Mouse (Mus musculus): ENCODE measurements at regions not wholly inside any gene's neighbourhood (a gene's known extent, or its start where the extent isn't known, plus 50 kb on each side); places are given as distances from the start of the nearest gene placed in this dataset.

DNA sequence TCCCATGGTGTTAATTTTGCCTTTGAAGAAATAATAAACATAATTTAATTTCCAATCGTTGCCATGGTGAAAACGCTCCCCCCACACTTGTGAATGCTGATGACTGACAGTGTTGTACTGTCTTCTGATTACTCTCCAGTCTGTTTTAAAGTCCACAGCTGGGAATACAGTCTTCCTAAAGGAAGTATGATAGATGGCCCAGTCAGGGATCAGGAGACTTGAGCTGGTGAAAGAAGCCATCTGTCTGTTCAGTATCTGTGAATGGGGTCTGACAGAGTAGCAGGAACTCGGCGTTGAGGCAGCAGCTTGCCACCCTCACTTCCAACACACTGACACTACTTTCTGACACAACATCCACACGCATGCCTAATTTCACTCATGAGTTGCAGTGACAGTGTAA, 751.2 kb downstream of the Fat4 start:
- no peak overlapping the region for H3K4me2 ChIP-seq (replicated peaks)
- peak overlapping the region; percentile 51; the same call in 1 of the 2 replicates for H3K27ac ChIP-seq (replicated peaks)
- 54% methylated on average over 5 of the region's 5 CpGs for WGBS
- H3K9ac ChIP-seq (replicated peaks) = no peak overlapping the region
- peak; percentile 85 for ATAC-seq (replicated peaks)
- peaks cover 4% of the 10 kb centered on the region for H3K4me1 ChIP-seq
- no peaks in the 10 kb centered on the region for H3K27me3 ChIP-seq
- H3K4me3 ChIP-seq = no peak overlapping the region
- no peaks in the 10 kb centered on the region for H3K36me3 ChIP-seq
- no peaks in the 10 kb centered on the region for H3K9me3 ChIP-seq

DNA sequence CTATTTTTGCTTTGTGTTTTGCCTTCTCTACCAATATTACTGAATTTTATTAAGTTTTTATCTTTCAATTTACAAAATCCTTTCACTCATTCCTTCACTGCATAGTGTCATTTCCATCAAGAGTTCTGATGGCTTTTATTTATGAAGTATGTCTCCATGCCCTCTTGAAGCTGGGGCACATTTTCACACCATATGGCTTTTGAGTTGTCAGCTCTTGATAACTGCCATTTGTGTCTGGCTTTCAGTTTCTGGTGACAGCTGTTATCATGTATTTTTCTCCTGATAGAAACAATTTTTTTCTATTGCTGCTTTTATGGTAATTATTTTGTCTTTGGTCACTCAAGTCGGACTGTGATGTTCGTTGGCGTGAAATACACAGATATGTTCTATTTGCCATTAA, 756.5 kb downstream of the Fat4 start:
- no peaks in the 10 kb centered on the region for H3K9me3 ChIP-seq
- no peaks in the 10 kb centered on the region for H3K36me3 ChIP-seq
- no peak overlapping the region for H3K4me3 ChIP-seq
- 44% methylated on average over 3 of the region's 3 CpGs for WGBS
- H3K27ac ChIP-seq (replicated peaks) = no peak overlapping the region
- no peak overlapping the region for H3K9ac ChIP-seq (replicated peaks)
- H3K27me3 ChIP-seq = no peaks in the 10 kb centered on the region
- peaks cover 4% of the 10 kb centered on the region for H3K4me1 ChIP-seq
- 0 out of 2 replicates have a peak, but pooled peaks have one; percentile 32 for ATAC-seq (replicated peaks)
- H3K4me2 ChIP-seq (replicated peaks) = no peak overlapping the region

DNA sequence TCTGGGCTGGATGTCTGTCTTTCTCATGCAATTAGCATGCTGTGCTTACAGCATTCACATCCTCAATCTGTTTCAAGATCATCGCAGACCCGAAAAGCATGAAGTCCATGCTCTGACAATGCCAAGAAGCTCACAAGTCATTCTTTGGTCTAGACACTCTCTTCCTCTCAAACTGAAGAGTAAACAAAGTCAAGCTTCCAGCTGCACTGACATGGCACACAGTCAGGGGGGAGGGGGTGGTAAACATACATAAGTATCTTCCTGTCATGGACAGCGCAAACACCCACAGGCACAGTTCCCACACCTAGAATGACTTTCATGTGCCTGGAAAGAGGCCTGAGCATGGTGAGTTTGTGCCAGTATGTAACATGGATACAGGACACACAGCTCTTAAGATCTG, 780.1 kb downstream of the Fat4 start:
- no peak for ATAC-seq (replicated peaks)
- no peaks in the 10 kb centered on the region for H3K9me3 ChIP-seq
- H3K9ac ChIP-seq (replicated peaks) = no peak overlapping the region
- H3K27me3 ChIP-seq = no peaks in the 10 kb centered on the region
- no peaks in the 10 kb centered on the region for H3K4me1 ChIP-seq
- no peak overlapping the region for H3K4me3 ChIP-seq
- no peaks in the 10 kb centered on the region for H3K36me3 ChIP-seq
- no peak overlapping the region for H3K4me2 ChIP-seq (replicated peaks)
- 87% methylated on average over 3 of the region's 3 CpGs for WGBS
- no peak overlapping the region for H3K27ac ChIP-seq (replicated peaks)

DNA sequence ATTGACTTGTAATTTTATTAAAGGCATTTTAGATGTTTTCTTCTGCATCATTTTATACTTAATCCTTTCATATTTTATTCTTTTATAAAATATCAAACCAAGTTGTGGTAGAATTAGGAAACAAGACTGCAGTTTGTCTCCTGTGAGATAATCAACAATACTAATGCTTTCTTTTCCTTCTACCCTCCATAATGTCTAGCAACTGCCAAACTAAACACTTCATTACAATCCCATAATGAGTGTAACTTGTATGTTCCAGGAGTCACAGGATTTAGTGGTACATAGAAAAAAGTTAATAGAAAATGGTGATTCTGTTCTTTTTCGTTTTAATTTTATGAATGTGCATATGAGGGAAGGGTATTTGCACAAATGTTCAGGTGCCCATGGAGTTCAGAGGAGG, 782.4 kb downstream of the Fat4 start:
- no peak for ATAC-seq (replicated peaks)
- H3K9ac ChIP-seq (replicated peaks) = no peak overlapping the region
- no peak overlapping the region for H3K27ac ChIP-seq (replicated peaks)
- 81% methylated on average over 1 of the region's 1 CpGs for WGBS
- no peaks in the 10 kb centered on the region for H3K36me3 ChIP-seq
- no peaks in the 10 kb centered on the region for H3K9me3 ChIP-seq
- no peak overlapping the region for H3K4me3 ChIP-seq
- H3K4me2 ChIP-seq (replicated peaks) = no peak overlapping the region
- no peaks in the 10 kb centered on the region for H3K27me3 ChIP-seq
- H3K4me1 ChIP-seq = peaks cover 13% of the 10 kb centered on the region

GRCm38 (mm10) chr3:39673997-39674396, 787.3 kb downstream of the Fat4 start:
- WGBS = 67% methylated on average over 7 of the region's 7 CpGs
- no peaks in the 10 kb centered on the region for H3K9me3 ChIP-seq
- H3K4me3 ChIP-seq = no peak overlapping the region
- no peak overlapping the region for H3K9ac ChIP-seq (replicated peaks)
- no peaks in the 10 kb centered on the region for H3K36me3 ChIP-seq
- no peak overlapping the region for H3K4me2 ChIP-seq (replicated peaks)
- peaks cover 13% of the 10 kb centered on the region for H3K4me1 ChIP-seq
- 0 out of 2 replicates have a peak, but pooled peaks have one; percentile 19 for ATAC-seq (replicated peaks)
- H3K27ac ChIP-seq (replicated peaks) = peak overlapping the region; percentile 23; the same call in 1 of the 2 replicates
- no peaks in the 10 kb centered on the region for H3K27me3 ChIP-seq

DNA sequence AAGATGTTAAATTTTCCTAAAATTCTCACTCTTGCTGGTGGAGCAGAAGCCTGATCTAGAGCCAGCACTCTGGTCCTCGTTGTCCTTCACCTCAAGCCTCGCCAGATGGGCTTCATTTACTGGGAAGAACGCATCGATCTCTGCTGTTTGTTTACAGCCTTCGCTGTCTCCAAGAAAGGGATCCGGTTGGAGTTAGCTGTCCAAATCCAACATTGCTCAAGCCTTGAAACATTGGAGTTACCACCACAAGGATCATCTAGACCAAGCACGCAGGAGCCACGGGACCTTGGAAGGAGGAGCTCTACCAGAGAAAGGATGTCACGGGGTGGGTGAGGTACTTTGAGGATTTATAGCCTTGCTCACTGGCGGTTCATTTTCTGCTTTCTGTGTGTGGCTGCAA, 788.2 kb downstream of the Fat4 start:
- Histone ChIP-seq H3K36me3 (no peaks in the 10 kb centered on the region), H3K4me1 (peaks cover 13% of the 10 kb centered on the region), H3K9ac (replicated peaks) (no peak overlapping the region), H3K27me3 (no peaks in the 10 kb centered on the region), H3K4me3 (no peak overlapping the region), H3K27ac (replicated peaks) (no peak overlapping the region), H3K4me2 (replicated peaks) (no peak overlapping the region), H3K9me3 (no peaks in the 10 kb centered on the region)
- 91% methylated on average over 10 of the region's 10 CpGs for WGBS
- no peak for ATAC-seq (replicated peaks)

DNA sequence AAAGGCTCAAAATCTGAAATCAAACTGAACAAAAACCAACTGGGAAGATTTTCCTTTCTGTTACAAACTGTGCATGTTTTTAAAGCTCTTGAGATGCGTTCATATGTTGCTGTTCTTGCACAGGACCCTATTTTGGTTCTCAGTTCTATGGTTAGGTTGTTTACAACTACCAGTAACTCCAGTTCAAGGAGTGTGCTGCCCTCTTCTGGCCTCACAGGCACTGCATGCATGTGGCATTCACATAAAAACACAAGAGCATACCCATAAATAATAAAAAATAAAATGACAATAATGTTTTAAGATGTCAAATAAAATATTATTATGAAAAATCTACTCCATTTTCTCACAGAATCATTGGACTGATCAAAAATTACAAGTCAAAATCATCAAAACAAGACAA, 818.9 kb downstream of the Fat4 start:
- no peaks in the 10 kb centered on the region for H3K9me3 ChIP-seq
- 90% methylated on average over 1 of the region's 1 CpGs for WGBS
- H3K36me3 ChIP-seq = no peaks in the 10 kb centered on the region
- H3K9ac ChIP-seq (replicated peaks) = no peak overlapping the region
- no peak overlapping the region for H3K4me2 ChIP-seq (replicated peaks)
- H3K27me3 ChIP-seq = no peaks in the 10 kb centered on the region
- no peak for ATAC-seq (replicated peaks)
- no peak overlapping the region for H3K4me3 ChIP-seq
- H3K4me1 ChIP-seq = no peaks in the 10 kb centered on the region
- H3K27ac ChIP-seq (replicated peaks) = no peak overlapping the region

GRCm38 (mm10) chr3:39712795-39713709, 818.0 kb upstream of the Intu start:
- Histone ChIP-seq H3K4me3 (no peak overlapping the region), H3K9ac (replicated peaks) (no peak overlapping the region), H3K9me3 (no peaks in the 10 kb centered on the region), H3K36me3 (no peaks in the 10 kb centered on the region), H3K4me2 (replicated peaks) (no peak overlapping the region), H3K27me3 (no peaks in the 10 kb centered on the region), H3K27ac (replicated peaks) (no peak overlapping the region), H3K4me1 (no peaks in the 10 kb centered on the region)
- 54% methylated on average over 13 of the region's 13 CpGs for WGBS
- 0 out of 2 replicates have a peak, but pooled peaks have one; percentile 35 for ATAC-seq (replicated peaks)

- Histone ChIP-seq H3K9ac (replicated peaks) (no peak overlapping the region), H3K4me3 (no peak overlapping the region), H3K27me3 (no peaks in the 10 kb centered on the region), H3K27ac (replicated peaks) (no peak overlapping the region), H3K4me2 (replicated peaks) (no peak overlapping the region), H3K36me3 (no peaks in the 10 kb centered on the region), H3K9me3 (no peaks in the 10 kb centered on the region), H3K4me1 (no peaks in the 10 kb centered on the region)
- 52% methylated on average over 5 of the region's 5 CpGs for WGBS
- ATAC-seq (replicated peaks) = no peak
These were observed 817.0 kb upstream of the Intu start for GRCm38 (mm10) chr3:39714056-39714592.

- no peak for ATAC-seq (replicated peaks)
- 80% methylated on average over 11 of the region's 11 CpGs for WGBS
These were observed 812.0 kb upstream of the Intu start for GRCm38 (mm10) chr3:39718946-39719545.

DNA sequence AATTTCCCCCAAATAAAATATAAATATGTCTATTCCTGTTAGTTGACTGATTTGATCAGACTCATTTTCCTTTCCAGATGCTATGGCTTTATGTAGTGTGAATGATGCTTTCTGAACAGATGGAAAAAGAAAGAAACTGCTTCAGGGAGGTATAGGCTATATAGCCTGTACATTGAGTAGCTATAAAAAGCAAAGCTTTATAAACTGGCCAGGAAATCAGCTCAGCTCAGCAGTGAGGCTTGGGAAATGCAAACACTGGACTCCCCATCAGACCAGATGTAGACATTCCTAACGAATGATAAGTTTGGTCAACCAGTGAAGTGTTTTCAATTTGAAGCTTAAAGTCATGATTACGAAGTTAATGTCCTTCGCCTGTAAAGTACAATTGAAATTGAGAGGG, 805.3 kb upstream of the Intu start:
- Histone ChIP-seq H3K9ac (replicated peaks) (no peak overlapping the region), H3K4me2 (replicated peaks) (no peak overlapping the region), H3K27me3 (no peaks in the 10 kb centered on the region), H3K4me3 (no peak overlapping the region), H3K27ac (replicated peaks) (no peak overlapping the region), H3K4me1 (no peaks in the 10 kb centered on the region), H3K36me3 (no peaks in the 10 kb centered on the region), H3K9me3 (no peaks in the 10 kb centered on the region)
- ATAC-seq (replicated peaks) = no peak
- 85% methylated on average over 3 of the region's 3 CpGs for WGBS

More at GRCm38 (mm10) chr3:39718946-39719545, 812.0 kb upstream of the Intu start:
- Histone ChIP-seq H3K27me3 (no peaks in the 10 kb centered on the region), H3K27ac (replicated peaks) (no peak overlapping the region), H3K4me3 (no peak overlapping the region), H3K36me3 (no peaks in the 10 kb centered on the region), H3K4me1 (no peaks in the 10 kb centered on the region), H3K9me3 (no peaks in the 10 kb centered on the region), H3K9ac (replicated peaks) (no peak overlapping the region), H3K4me2 (replicated peaks) (no peak overlapping the region)

DNA sequence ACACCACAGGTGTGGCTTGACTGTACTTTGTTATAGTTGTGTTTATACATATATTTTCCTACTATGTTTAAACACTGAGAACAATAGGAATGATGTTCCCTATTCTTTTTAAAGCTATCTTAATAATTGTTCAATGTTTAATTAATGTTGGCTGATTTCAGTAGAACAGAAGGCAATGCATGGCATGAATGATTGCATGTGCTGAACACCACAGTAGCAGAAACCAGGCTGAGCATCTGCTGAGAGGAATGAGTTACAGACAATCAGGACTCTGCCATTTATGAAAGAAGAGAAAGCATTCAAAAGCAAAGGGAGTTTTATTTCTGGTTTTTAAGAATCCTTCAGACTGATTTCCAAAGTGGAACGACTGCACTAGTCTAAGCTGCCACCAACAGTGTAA, 794.4 kb upstream of the Intu start:
- H3K9ac ChIP-seq (replicated peaks) = no peak overlapping the region
- H3K4me1 ChIP-seq = no peaks in the 10 kb centered on the region
- H3K27ac ChIP-seq (replicated peaks) = no peak overlapping the region
- H3K4me2 ChIP-seq (replicated peaks) = no peak overlapping the region
- no peak overlapping the region for H3K4me3 ChIP-seq
- H3K9me3 ChIP-seq = no peaks in the 10 kb centered on the region
- H3K27me3 ChIP-seq = no peaks in the 10 kb centered on the region
- WGBS = 22% methylated on average over 1 of the region's 1 CpGs
- H3K36me3 ChIP-seq = no peaks in the 10 kb centered on the region
- ATAC-seq (replicated peaks) = no peak

All from forebrain, embryonic 15.5 days (tissue).